ENCODE assay signal across 31 mouse cellular contexts in the genomic region with DNA sequence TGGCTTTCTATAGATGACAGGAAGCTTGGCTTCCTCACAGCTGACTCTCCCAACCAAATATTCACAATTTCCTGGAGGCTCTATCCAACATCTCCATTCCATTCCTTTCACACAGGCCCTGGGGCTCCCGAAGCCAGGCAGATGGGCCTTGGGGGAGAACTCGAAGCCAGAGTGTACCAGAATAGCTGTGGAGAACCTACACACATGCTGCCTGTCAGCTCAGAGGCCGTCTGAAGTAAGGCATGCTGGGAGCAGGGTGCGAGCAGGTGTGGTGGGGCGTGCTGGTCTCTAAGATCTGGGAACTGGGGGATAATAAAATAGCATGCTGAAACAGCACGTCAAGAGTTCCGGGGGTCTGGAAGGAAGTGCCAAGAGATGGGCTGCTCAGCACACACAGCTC.
A peak's percentile ranks its signal among the peaks of the same experiment; 100 is the strongest.
DNase-seq lines count a peak whose midpoint lies in the region; ATAC-seq and TF ChIP-seq lines count a peak whose summit lies in the region.
"Had no signal": no experiment of that assay in that cellular context is flagged by ENCODE, and none has a peak within 500 bp of the region (broad histone marks: within the 10 kb centered on the region; RNA-seq: fewer than 3 reads in every experiment).

No protein-coding gene starts in this region.

- H3K4me3 ChIP-seq in kidney, embryonic 15.5 days (replicated peaks): no peak overlapping the region
- no peak overlapping the region for H3K4me3 ChIP-seq in stomach, postnatal 0 days (ENCODE audit: low read depth, low read length)
- H3K4me3 ChIP-seq: embryonic facial prominence, embryonic 13.5 days; erythroblast, embryonic 14.5 days; forebrain, embryonic 13.5 days; heart, embryonic 12.5 days; hindbrain, embryonic 10.5 days; intestine, embryonic 15.5 days; limb, embryonic 13.5 days; liver, embryonic 13.5 days; megakaryocyte, embryonic 14.5 days; midbrain, embryonic 13.5 days; neural tube, embryonic 12.5 days had no signal

- H3K4me2 ChIP-seq in kidney, embryonic 15.5 days: no peak overlapping the region
- H3K4me2 ChIP-seq in stomach, postnatal 0 days (replicated peaks; ENCODE audit: low read depth): no peak overlapping the region
- H3K4me2 ChIP-seq: embryonic facial prominence, embryonic 13.5 days; forebrain, embryonic 13.5 days; heart, embryonic 12.5 days; intestine, embryonic 15.5 days; limb, embryonic 13.5 days; liver, embryonic 13.5 days; lung, embryonic 14.5 days; midbrain, embryonic 13.5 days; neural tube, embryonic 12.5 days had no signal

- no peak for TF ChIP-seq EP300 in stomach, postnatal 0 days (optimal IDR thresholded peaks at IDR 0.05)

- ATAC-seq in kidney, embryonic 15.5 days (replicated peaks; ENCODE audit: low FRiP score): no peak
- no peak for ATAC-seq in stomach, postnatal 0 days (ENCODE audit: low FRiP score, low TSS enrichment)
- ATAC-seq: forebrain, embryonic 13.5 days; hindbrain, embryonic 16.5 days; intestine, embryonic 15.5 days; midbrain, embryonic 13.5 days had no signal

- peak; percentile 58 for DNase-seq in layer of hippocampus, adult 11-12 months (ENCODE audit: low spot score)
- no peak for DNase-seq in layer of hippocampus, postnatal 10 days (ENCODE audit: low spot score in 2 of 2)
- peak; percentile 87 for DNase-seq in brain, adult 2 months (ENCODE audit: low read depth, low spot score)
- peak; percentile 41 to 67 for DNase-seq in frontal cortex, postnatal 10 days (ENCODE audit: low spot score in 2 of 2)
- DNase-seq in right cerebral cortex, postnatal 14 days: peak; percentile 50
- DNase-seq in stomach, postnatal 0 days (ENCODE audit: low spot score): no peak
- DNase-seq: cerebellum, adult 11-12 months; cerebellum, postnatal 10 days; embryo, embryonic 11 days; gastrocnemius, postnatal 25 days; heart, adult 18-20 months; heart, postnatal 10 days; kidney, adult 9 months; kidney, postnatal 36 days; liver, embryonic 13.5 days; lung, embryonic 14.5 days; lung, postnatal 36 days; retina, postnatal 1 day; thymus, postnatal 25 days had no signal

- no peak overlapping the region for H3K9ac ChIP-seq in kidney, embryonic 15.5 days
- no peak overlapping the region for H3K9ac ChIP-seq in stomach, postnatal 0 days (ENCODE audit: low read length)
- H3K9ac ChIP-seq: embryonic facial prominence, embryonic 13.5 days; forebrain, embryonic 13.5 days; heart, embryonic 12.5 days; intestine, embryonic 15.5 days; limb, embryonic 13.5 days; liver, embryonic 13.5 days; lung, embryonic 14.5 days; midbrain, embryonic 13.5 days; neural tube, embryonic 12.5 days had no signal

- H3K27me3 ChIP-seq in kidney, embryonic 15.5 days: no peaks in the 10 kb centered on the region
- H3K27me3 ChIP-seq in stomach, postnatal 0 days (ENCODE audit: control insufficient read depth, insufficient read depth, low read length): no peaks in the 10 kb centered on the region
- H3K27me3 ChIP-seq: embryonic facial prominence, embryonic 13.5 days; intestine, embryonic 15.5 days; limb, embryonic 13.5 days; midbrain, embryonic 13.5 days; neural tube, embryonic 12.5 days had no signal

- no peak for TF ChIP-seq CTCF in stomach, postnatal 0 days (IDR thresholded peaks at IDR 0.05; ENCODE audit: low read depth)

- no peaks in the 10 kb centered on the region for H3K36me3 ChIP-seq in kidney, embryonic 15.5 days
- no peaks in the 10 kb centered on the region for H3K36me3 ChIP-seq in stomach, postnatal 0 days (ENCODE audit: control insufficient read depth, insufficient read depth, low read length)
- H3K36me3 ChIP-seq: embryonic facial prominence, embryonic 13.5 days; heart, embryonic 12.5 days; hindbrain, embryonic 10.5 days; intestine, embryonic 15.5 days; limb, embryonic 13.5 days; liver, embryonic 13.5 days; midbrain, embryonic 13.5 days; neural tube, embryonic 12.5 days had no signal

- H3K9me3 ChIP-seq in kidney, embryonic 15.5 days (replicated peaks): no peaks in the 10 kb centered on the region
- H3K9me3 ChIP-seq in stomach, postnatal 0 days (ENCODE audit: control insufficient read depth, low read length): no peaks in the 10 kb centered on the region
- H3K9me3 ChIP-seq: embryonic facial prominence, embryonic 13.5 days; forebrain, embryonic 13.5 days; heart, embryonic 12.5 days; hindbrain, embryonic 10.5 days; intestine, embryonic 15.5 days; limb, embryonic 13.5 days; liver, embryonic 13.5 days; megakaryocyte, embryonic 14.5 days; midbrain, embryonic 13.5 days; neural tube, embryonic 12.5 days had no signal

- H3K27ac ChIP-seq in kidney, embryonic 15.5 days: no peak overlapping the region
- no peak overlapping the region for H3K27ac ChIP-seq in stomach, postnatal 0 days (replicated peaks)
- H3K27ac ChIP-seq: embryonic facial prominence, embryonic 13.5 days; forebrain, embryonic 13.5 days; hindbrain, embryonic 10.5 days; intestine, embryonic 15.5 days; limb, embryonic 13.5 days; midbrain, embryonic 13.5 days; neural tube, embryonic 12.5 days had no signal

- WGBS in kidney, embryonic 15.5 days: 74% methylated on average over 7 of the region's 7 CpGs
- WGBS in stomach, postnatal 0 days: 72% methylated on average over 7 of the region's 7 CpGs

- peaks cover 12% of the 10 kb centered on the region for H3K4me1 ChIP-seq in kidney, embryonic 15.5 days
- no peaks in the 10 kb centered on the region for H3K4me1 ChIP-seq in stomach, postnatal 0 days (replicated peaks; ENCODE audit: control insufficient read depth, insufficient read depth)
- H3K4me1 ChIP-seq: embryonic facial prominence, embryonic 13.5 days; heart, embryonic 12.5 days; intestine, embryonic 15.5 days; limb, embryonic 13.5 days; megakaryocyte, embryonic 14.5 days; neural tube, embryonic 12.5 days had no signal

Comparison
In these comparisons a context has a peak if more than half of its experiments do, and no peak if none do; other contexts are left out.
1. DNase-seq: peak in layer of hippocampus, adult 11-12 months (single experiment), brain, adult 2 months (single experiment), frontal cortex, postnatal 10 days (2 of 2) and right cerebral cortex, postnatal 14 days (single experiment); none in layer of hippocampus, postnatal 10 days (0 of 2) and stomach, postnatal 0 days (single experiment).